8 mouse cellular contexts compared by ENCODE assay signal in genomic region chr2:27764937-27765319, GRCm38 (mm10).
DNase-seq lines count a peak whose midpoint lies in the region; ATAC-seq and TF ChIP-seq lines count a peak whose summit lies in the region.

No protein-coding gene starts in this region.

- DNase-seq in T-cell, adult 2 months (ENCODE audit: low spot score) = peak; percentile 61
- DNase-seq in cerebellum, postnatal 25 days = peak; percentile 92 to 94
- peak; percentile 88 for DNase-seq in gastrocnemius, adult 2 months
- DNase-seq in hindbrain, postnatal 0 days (ENCODE audit: low spot score) = peak; percentile 94
- peak; percentile 79 to 87 for DNase-seq in left cerebral cortex, postnatal 10 days (ENCODE audit: extremely low spot score in 1 of 2, low spot score in 2 of 2)
- peak; percentile 88 for DNase-seq in right cerebral cortex, postnatal 14 days
- peak; percentile 88 to 89 for DNase-seq in urinary bladder, postnatal 36 days (ENCODE audit: low spot score in 2 of 2)

- H3K27ac ChIP-seq in gastrocnemius, adult 2 months = no peak overlapping the region
- no peak overlapping the region for H3K27ac ChIP-seq in hindbrain, postnatal 0 days

- TF ChIP-seq CTCF in gastrocnemius, adult 2 months (IDR thresholded peaks at IDR 0.05) = peak; percentile 94
- TF ChIP-seq CTCF in hindbrain, postnatal 0 days (IDR thresholded peaks at IDR 0.05; ENCODE audit: low read depth) = peak; percentile 94

- peak; percentile 66 for ATAC-seq in hindbrain, postnatal 0 days
- peak; percentile 71 for ATAC-seq in megakaryocyte-erythroid progenitor cell, adult 5-6 weeks (replicated peaks; ENCODE audit: low FRiP score, low TSS enrichment, poor library complexity, severe bottlenecking)

- peaks cover 8% of the 10 kb centered on the region for H3K4me1 ChIP-seq in hindbrain, postnatal 0 days (ENCODE audit: insufficient read depth, low read length)

- no peak overlapping the region for H3K4me2 ChIP-seq in hindbrain, postnatal 0 days (ENCODE audit: low read depth, low read length)

- no peaks in the 10 kb centered on the region for H3K9me3 ChIP-seq in hindbrain, postnatal 0 days (ENCODE audit: low read length)

- no peaks in the 10 kb centered on the region for H3K27me3 ChIP-seq in hindbrain, postnatal 0 days (ENCODE audit: insufficient read depth, low read length)

- 0 out of 2 replicates have a peak overlapping the region, but pooled peaks have one; percentile 21 for H3K9ac ChIP-seq in hindbrain, postnatal 0 days (replicated peaks; ENCODE audit: low read length)

- intact Hi-C loops in gastrocnemius, adult 2 months (cut with DNase I) = loop anchor here (1.0 to 10.0 kb wide), 2 partner anchors 213 to 480 kb away; no protein-coding TSS in a partner anchor
- intact Hi-C loops in left cerebral cortex, postnatal 10 days (cut with DNase I) = loop anchor here (1.0 to 5.0 kb wide), 3 partner anchors 68 to 483 kb away; no protein-coding TSS in a partner anchor

- H3K36me3 ChIP-seq in hindbrain, postnatal 0 days (ENCODE audit: insufficient read depth, low read length) = no peaks in the 10 kb centered on the region

- no peak overlapping the region for H3K4me3 ChIP-seq in gastrocnemius, adult 2 months
- H3K4me3 ChIP-seq in hindbrain, postnatal 0 days (ENCODE audit: low read length) = no peak overlapping the region

- WGBS in hindbrain, postnatal 0 days = 25% methylated on average over 3 of the region's 3 CpGs
